Mouse (Mus musculus) frontal cortex, postnatal 10 days (tissue): ENCODE data around the gene Stat6.

ENCODE experiments used
- DNase-seq, 2 experiments: peaks; one replicate each; pipeline ENCODE4 v3.0.0; 2022; ENCODE audit warnings: low spot score in 2 of 2, mixed read lengths in 1 of 2

The Stat6 gene

DNA sequence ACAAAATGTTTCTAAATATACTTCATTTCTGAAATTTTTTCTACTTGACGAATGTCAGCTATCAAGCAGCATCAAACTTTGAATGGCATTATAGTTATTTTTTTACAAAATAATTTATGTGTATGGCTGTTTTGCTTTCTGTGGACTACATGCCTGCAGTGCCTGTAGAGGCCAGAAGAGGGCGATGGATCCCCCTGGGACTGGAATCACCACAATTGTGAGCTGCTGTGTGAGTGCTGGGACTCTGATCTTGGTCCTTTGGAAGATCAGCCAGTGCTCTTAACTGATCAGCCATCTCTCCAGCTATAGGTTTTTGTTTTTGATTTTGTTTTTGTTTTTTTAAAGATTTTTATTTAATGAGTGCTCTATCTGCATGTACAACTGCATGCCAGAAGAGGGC, 28.5 kb downstream of the Stat6 start:
- no peak for DNase-seq

DNA sequence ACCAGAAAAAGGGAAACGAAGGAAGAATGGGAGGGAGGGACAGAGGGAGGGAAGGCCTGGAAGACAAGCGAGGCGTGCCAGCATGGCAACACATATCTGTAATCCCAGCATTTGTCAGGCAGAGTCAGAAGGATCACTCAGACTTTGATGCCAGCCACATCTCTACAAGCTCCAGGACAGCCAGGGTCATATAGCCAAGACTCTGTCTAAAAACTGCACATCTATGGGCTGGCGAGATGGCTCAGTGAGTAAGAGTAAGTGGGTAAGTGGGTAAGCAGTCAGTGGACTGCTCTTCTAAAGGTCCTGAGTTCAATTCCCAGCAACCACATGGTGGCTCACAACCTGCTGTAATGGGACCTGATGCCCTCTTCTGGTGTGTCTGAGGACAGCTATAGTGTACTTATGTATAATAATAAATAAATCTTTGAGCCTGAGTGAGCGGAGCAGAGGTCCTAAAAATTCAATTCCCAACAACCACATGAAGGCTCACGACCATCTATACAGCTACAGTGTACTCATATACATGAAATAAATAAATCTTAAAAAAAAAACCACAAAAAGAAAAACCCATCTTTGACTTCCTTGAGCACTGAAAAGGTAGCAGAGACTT, 31.4 kb downstream of the Stat6 start:
- no peak for DNase-seq

DNA sequence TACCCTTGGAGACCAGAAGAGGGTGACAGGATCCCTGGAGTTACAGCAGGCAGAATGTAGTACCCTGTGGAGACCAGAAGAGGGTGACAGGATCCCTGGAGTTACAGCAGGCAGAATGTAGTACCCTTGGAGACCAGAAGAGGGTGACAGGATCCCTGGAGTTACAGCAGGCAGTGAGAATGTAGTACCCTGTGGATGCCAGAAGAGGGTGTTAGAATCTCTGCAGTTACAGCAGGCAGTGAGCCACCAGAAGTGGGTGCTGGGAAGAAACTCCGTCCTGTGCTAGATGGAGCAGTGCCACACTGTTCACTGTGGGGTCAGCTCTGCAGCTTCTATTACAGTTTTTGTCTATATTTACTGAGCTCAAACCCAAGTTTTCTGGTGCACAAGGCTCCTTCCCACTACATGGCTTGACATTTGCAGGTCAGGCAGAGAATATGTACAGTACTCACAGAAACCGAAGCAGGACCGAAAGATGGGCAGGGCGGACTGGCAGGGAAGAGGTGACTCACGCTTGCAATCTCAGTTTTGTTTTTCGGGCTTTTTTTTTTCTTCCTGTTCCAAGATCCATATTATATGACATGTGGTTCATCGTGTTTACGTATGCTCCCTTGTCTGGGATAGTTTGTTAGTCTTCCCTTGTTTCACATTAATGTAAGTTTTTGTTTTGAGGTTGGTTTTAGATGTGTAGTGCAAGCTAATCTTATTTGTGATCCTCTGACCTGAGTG, 32.2 kb downstream of the Stat6 start:
- peak; percentile 80 to 87 for DNase-seq

DNA sequence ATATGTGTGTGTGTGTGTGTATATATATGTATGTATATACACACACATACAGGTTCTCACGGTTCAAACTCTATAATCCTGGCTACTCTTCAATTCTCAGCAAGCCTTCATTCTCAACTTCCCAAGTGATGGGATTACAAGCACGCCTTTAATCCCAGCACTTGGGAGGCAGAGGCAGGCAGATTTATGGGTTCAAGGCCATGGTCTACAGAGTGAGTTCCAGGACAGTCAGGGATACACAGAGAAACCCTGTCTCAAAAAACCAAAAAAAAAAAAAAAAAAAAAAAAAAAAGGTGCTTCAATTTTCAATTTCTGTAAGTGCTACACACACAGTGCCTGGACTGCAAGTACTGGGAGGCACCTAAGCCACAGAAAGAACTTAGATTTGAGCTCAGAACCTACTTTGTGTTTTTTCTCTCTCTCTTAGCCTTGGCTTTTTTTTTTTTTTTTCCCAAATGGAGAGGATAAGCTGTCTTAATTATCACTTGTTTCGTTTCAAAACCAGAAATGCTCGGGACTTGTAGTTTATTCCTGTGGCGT, 33.1 kb downstream of the Stat6 start:
- DNase-seq, result no peak

DNA sequence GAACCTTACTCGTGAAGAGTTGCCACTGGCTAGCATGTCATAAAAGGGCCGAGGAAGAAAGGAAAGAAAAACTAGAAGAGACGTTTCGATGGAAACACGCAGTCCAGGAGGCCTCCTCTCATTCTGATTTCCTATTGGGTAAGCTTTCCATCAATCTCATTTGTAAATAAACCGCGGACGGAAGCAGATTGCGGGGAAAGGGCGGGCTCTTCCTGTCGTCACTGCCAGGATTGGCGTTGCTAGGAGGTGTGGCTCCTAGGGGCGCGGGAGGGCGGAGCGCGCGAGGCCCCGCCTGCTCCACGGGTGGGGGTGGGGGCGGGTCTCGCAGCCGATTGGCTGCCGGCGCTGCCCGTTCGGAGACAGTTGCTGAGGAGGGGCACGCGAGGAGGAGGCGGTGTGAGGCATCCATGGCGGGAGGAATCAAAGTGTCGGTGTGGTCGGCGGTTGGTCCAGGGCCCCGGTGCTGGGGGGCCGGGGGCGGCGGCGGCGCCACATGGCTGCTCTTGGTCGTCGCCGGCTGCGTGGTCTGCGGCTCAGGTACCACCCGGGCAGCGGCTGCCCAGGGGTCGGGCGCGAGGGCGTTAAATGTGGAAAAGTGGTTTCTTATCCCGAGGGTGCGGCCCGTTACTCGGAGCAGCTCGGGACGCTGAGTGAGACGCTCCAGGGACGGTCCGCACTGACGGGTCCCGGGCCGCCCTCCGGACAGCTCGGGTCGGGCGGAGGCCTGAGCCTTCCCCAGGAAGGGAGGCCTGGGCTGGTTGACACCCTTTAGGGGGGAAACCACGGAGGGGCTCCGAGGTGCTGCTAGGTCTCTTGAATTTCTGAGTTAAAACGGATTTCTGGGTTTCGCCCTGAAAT, 34.1 kb downstream of the Stat6 start:
- peak; percentile 92 for DNase-seq

DNA sequence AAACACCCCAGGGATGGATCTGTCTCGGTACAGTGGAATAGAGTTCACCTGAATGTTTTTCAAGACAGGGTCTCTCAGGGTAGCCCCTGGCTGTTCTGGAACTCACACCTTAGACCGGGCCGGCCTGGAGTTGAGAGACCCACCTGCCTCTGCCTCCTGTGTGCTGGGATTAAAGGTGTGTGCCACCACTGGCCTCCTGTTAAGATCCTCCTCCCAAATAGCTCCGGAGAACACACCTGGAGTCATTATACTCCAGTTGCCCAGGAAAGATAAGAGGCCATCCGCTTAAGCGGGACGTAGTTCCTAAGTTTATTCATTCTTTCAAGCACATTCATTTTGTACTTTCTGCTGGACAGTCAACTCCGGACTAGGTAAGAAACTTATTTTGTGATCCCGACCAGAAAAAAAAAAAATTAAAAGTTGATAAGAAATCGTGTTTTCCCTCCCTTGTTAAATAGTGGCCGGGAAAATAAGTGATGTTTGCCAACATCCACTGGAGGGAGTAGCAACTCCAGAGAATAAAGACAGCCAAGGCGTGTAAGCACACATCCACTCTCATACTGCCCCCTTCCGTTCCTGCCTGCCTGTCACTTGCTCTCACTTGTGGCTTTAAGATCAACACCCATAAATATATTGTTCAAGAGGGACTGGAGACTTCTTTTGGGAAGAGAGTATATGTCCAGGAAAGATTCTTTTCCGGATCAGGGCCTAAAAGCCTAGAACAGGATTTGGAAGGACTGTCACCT, 35.0 kb downstream of the Stat6 start:
- peak; percentile 44 to 56 for DNase-seq

DNA sequence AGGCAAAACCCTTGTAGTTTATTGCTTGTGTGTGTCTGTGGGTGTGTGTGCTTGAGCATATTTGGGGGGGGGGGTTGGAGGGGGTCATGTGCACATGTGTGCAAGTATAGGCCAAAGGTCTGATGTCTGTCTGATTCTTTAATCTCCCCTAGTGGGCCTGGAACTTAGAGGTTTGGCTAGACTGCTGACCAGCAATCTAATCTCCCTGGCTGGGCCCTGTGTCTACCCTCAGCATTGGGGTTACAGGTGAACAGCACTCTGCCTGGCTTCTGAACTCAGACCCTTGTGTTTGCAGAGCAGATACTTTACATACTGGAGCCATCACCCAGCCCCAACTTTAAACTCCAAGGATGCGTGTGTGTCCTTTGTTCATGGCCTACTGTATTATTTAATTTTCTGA, 36.4 kb downstream of the Stat6 start:
- no peak for DNase-seq

DNA sequence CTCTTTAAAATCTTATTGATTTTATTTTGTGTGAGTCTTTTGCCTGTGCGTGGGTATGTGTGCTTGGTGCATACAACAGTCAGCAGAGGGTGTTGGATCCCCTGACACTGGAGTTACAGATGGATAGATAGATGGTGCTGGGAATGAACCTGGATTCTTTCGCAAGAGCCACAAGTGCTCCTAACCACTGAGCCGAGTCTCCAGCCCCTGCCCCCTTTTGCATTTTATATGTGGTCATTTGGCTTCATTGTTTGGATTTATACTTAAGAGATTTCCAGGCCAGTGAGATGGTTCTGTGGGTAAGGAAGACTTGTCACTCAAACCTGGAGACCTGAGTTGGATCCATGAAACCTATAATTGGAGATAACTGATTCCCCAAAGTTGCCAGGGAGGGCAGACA, 37.1 kb downstream of the Stat6 start:
- DNase-seq, result no peak

DNA sequence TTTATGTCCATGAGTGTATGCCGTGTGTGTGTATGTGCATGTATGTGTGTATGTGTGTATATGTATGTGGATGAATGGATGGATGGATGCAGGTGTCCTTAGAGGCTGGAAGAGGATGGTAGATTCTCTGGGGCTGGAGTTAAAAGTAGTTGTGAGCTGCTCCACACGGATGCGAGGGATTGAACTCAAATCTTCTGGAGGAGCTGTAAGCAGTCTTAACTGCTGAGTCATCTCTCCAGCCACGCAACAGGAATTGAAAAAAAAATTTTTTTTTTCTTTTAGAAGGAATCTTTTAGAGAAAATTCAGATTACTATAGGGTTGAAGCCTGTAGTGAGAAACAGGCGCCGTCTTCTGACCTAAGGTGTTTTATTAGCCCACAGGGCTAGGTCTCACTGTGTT, 40.1 kb downstream of the Stat6 start:
- no peak for DNase-seq

DNA sequence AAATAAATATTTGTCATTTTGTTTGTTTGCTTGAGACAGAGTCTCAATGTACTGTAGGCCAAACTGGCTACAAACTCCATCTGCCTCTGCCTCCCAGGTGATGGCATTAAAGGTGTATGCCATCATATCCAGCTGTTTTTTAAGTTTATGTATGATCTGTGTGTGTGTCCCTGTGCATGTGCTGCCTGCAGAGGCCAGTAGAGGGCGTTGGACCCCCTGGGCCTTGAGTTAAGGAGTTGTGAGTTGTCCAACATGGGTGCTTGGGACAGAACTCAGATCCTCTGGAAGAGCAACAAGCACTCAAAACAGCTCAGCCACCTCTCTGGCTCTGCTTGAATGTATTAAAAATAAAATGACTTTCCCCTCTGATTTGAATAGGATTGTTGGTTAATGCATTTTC, 48.3 kb downstream of the Stat6 start:
- no peak for DNase-seq

DNA sequence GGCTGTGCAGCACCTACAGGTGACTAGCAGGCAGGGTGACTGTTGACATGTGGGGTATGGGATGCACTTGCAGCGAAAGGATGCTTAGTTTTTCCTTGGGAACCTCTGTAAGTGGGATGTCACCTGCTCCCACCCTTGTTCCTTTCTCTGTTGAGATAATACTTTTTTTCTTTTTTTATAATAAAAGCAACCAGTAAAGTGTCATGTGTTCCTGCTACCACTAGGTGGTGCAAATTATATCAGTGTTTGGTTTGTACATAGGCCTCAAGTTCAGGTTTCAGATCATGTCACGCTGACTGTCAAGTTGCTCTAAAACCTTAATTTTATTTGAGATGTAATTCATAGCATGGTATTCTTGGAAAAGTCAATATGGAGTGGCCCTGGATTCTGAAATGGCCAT, 51.9 kb downstream of the Stat6 start:
- DNase-seq, result no peak

DNA sequence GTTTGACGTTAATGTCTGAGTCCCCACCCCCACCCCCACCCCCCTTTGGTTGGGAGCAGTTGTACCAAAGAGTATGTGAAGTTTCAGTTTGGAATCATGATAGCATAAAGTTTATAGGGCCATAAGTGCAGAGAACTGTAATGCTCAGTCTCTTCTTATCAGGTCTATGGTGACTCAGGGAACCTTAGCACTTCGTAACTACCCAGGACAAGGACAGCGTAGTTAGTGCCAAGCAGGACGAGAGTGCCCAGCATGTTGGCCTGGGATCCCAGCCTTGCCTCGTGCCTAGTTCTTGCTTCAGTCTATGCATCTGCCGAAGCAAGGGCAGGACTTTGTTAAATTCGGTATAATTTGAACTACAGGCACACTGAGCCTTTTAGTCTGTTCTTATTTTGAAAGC, 53.0 kb downstream of the Stat6 start:
- DNase-seq, result no peak

DNA sequence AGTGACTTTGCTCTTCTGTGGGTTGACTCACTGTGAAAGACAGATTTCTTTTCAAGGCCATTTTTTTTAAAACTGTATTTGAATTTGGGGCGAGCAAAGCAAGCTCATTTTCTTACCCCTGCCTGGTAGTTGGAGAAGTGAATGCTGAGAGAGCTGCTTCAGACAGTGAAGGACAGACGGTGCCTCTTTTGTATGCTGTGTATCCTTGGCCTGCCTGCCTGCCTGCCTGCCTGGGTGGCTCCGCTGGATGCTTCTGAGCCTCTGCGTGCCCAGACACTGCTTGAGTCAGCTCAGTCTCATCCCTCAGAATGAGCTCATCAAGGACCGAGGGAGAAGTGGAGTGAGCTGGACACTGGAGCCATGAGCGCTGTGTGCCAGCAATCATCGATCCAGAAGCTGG, 56.2 kb downstream of the Stat6 start:
- no peak for DNase-seq

DNA sequence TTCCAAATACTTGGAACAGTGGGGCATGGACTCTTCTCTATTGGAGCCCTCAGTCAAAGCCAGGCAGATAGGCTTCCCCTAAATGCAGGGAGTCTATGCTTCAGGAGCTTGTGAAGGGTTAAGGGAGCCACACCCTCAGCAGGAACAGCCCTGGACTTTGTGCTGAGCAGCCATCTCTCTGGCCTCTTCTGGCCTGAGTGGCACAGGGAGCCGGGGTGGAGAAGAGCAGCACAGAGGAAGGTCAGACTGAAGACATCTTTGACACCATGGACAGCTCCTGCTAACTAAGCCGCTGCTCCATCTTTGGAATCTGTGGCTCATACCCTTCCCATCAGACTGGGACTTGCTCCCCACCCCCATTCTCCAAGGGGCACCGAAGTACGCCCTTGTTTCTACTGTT, 60.5 kb downstream of the Stat6 start:
- no peak for DNase-seq

DNA sequence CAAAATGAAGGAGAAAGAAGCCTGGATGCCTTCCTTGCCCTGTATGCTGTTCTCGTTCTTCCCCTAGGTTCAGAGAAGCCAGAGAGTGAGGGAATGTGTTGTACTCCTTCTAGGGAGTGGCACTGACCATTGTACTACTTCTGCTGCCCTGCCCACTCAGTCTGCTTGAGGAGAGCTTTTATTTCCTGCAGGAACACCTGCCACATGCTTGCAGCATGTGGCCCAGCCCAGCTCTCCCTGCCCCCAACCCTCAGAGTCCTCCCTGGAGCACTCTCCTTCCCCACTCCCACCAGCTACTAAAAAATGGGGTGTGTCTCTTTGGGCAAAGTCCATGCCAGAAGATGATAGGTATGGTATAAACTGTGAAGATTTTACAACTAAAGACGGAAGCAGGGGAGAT, 61.5 kb downstream of the Stat6 start:
- DNase-seq, result no peak

DNA sequence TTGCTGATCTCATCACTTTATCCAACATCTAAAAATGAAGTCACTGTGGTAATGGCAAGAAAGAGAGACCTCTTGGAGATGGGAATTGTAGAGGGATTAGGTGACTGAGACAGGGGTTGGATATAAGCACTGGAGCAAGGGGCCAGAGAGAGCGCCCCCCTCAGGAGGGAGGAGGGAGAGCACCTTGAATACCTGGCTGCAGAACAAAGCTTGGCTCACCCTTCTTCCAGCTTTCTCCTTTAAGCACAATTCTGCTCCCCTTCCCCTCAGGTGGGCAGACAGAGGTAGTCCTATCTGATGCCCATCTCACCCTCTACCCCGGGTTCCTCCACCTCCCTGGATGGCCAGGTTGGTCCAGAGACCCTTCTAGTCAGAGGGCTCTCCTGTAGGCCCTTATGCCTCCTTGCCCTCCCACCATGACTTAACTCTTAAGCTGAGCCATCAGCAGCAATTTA, 62.0 kb downstream of the Stat6 start, which contains the start of gene Myo1a:
Myo1a (plus strand) TSS at position 405 of the 455 bp plus-strand sequence.
- no peak for DNase-seq

DNA sequence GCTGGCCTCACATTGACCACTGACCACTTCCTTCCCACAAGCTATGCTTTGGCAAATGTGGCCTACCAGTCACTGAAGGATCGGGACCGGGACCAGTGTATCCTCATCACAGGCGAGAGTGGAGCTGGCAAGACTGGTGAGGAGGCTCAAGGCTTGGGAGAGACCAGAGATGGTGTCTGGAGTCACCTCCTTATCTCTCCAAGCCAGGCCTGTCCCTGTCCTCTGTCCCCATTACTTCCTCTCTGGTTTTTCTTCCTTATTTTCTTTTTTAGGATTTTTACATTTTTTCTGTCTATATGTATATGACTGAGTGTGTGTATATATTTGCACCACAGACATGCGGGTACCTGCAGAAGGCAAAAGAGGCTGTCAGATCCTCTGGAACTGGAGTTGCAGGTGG, 63.0 kb downstream of the Stat6 start:
- no peak for DNase-seq

DNA sequence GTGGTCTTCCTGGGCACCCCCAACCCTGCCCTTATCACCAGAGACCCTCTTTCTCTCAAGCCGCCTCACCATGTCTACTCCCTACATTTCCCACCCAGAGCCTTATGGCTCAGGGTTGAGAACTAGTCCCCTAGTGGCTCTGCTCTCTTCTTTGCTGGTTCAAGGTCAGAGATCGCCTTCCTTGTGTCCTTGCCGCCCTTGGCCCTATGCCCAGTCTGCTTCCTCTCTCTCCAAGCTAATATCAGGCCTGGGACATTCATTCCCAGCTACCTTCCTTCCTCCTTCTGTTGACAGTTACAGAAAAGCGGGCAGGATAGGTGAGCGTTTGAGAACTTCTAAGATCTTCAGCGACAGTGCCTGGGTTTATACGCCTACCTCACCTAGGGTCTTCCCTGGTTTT, 64.9 kb downstream of the Stat6 start:
- no peak for DNase-seq

DNA sequence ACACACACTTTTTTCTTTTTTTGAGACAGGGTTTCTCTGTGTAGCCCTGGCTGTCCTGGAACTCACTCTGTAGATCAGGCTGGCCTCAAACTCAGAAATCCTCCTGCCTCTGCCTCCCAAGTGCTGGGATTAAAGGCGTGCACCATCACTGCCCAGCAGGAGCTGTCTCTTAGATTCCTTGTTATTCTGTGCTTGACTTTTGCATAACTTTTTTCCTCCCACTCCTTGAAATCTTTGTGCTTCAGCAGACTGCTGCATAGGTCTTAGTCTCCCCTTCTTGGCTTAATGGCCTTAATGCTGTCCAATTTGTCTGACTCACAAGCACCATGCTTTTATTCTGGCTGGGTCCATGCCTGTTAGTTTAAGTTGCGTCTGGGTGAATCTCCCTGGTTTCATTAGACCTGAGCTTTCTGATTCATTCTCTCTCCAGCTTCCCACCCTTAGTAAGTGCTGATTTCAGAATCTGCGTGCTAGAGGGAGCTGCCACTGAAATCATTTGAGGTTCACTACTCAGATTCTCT, 66.1 kb downstream of the Stat6 start:
- no peak for DNase-seq

DNA sequence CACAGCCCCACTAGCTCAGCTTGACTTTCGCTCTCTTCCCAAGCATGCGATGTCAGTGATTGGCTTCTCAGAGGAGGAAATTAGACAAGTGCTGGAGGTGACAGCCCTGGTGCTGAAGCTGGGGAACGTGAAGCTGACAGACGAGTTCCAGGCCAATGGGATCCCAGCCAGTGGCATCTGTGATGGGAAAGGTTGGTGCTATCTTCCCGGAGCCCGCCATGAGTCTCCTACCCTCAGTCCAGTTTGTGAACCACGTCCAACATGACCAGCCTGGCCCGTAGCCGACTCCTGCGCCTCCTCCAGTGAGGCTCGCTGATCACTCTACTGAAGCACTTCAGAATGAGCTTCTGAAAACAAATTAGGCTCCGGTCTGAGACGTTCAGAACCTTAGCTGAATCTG, 67.5 kb downstream of the Stat6 start:
- no peak for DNase-seq
